Mouse (Mus musculus) testis, postnatal 14 days (tissue): ENCODE measurements around the gene Ramp2.
A peak's percentile ranks its signal among the peaks of the same experiment; 100 is the strongest.

Experiments
- DNase-seq: peaks from one replicate; pipeline ENCODE4 v3.0.0; 2021; ENCODE audit warnings: low spot score

Ramp2 gene

DNA sequence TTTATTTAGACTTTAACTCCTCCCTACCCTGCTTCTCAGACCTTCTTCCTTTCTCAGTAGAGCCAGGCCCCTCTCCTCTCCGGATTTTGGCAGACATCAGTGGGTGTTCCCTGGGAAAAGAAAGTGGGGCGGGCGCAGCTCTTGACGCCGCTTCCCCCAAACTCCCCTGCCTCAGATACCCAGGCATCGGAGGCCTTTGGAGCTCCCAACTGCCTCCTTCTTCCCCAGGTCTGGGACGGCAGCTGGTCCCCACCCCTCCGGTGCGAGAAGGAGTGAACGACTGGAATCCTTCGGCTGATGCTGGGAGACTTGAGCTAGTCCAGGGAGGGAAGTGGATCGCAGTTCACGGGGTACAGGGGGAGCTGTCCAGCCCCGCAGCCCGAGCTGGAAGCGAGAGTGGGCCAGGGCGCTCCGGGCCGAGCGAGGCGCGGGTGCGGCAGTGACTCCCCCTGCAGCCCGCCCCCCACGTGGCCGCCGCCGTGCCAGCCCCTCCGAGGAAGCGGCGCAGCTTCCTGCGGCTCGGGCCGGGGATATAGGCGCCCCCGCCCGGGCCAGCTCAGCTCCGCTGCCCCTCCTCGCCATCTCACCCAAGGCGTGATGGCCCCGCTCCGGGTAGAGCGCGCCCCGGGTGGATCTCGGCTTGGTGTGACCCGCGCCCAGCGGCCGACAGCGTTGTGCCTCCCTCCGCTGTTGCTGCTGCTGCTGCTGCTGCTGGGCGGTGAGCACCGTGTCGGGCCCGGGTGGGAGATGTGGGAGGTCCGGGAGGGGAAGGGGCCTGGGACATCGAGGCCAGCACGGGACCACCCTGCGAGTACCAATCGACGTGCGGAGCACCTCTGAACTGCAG is at the start of gene Ramp2:
Ramp2 (plus strand) TSS at position 174 of the 847 bp plus-strand sequence.
- DNase-seq = peak; percentile 56

DNA sequence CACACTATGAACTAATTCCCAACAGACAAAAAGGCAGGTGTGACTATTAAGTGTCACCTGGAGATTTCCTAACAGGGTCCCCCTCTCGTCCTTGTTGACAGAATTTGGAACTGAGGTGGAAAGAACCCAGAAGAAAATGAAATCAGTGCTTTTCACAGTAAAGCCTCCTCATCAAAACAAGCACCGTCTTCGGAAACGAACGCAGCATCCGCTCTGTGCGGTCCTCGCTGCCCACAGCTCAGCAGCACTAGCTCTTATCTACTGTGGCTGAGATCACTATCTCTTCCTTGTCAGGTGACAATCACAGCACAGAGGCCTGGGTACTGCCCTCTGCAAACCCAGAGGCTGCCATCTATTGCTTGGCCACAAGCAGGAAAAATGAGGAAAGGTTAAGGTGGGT is 49.7 kb upstream of the Ramp2 start:
- no peak for DNase-seq

DNA sequence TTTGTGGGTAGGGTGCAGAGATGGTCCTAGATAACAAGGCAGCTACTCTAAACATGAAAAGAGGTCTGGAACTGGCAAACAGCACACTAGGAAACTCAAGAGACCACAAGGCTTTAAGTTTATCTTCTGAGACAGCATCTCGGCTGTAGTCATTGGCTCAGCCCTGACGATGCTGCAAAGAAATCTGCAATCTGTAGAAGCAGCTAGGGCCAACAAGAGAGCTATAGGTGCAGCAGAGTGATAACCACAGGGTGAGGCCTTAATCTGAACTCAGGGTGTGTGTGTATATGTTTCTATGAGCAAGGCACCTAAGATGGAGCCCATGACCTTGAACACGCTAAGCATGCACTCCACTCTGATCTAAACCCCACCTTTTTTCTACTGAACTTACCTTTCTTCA is 46.3 kb upstream of the Ramp2 start:
- no peak for DNase-seq

DNA sequence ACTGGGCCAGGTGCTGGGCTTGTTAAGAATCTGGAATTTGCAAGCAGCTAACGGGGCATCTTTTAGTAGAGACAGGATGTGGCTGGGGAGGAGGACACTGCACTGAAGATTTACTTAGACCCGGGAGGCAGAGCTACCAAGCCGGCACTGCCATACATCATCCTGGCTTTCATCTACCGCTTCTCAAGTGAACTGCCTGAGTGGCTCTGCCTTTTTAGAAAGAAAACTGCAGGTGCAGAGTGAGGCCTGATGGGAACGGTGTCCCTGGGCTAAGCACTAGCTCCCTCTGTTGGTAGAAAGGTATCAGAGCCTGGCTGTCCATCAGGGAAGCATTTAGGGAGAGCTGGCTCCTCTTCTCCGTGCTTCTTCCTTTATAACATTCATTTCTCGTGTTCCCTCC is 44.8 kb upstream of the Ramp2 start:
- DNase-seq = no peak

GRCm38 (mm10) chr11:101211970-101212369 is 33.9 kb upstream of the Ramp2 start:
- no peak for DNase-seq

DNA sequence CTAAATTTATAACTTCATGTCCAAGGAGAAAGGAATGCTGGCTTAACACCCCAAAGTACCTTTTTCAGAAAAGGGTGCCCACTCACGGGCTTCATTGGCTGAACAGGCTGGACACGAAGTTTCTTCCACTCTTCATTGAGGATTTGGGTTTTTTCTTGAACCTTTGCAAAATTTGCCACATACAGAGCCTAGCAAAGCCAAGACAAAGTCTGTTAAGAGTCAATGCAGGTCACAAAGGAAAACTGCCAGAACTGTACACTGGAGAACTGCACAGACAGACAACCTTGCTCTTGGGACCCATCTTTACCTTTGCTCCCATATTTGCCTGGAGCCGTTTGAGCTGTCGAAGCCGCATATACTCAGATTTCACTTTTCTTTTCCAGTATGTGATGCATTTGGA is 28.9 kb upstream of the Ramp2 start:
- DNase-seq = no peak

DNA sequence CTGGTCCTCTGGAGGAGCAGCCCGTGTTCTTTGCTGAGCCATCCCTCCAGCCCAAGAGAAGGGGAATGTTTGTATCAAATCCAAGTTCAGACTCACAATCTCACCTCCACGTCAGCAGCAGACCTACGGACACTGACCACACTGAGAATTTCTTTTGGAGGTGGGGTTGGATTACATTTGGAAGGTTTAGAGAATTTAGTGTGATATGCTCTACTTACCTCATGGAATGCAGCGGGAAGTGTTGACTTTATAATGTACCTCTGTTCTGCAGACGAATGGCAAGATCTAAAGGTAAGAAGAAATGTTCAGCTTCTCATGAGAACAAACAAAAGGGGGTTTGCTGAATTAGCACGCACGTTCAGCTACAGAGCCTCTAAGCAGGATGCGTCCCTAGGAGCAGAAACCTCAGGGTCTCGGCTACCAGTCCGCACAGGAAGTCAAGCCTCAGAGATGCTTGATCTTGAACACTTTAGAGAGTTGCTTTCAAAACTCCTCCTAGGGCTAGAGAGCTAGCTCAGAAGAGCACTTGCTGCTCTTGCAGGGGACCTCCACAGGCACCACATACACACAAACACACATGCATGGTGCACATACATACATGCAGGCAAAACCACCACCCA is 27.3 kb upstream of the Ramp2 start:
- no peak for DNase-seq

DNA sequence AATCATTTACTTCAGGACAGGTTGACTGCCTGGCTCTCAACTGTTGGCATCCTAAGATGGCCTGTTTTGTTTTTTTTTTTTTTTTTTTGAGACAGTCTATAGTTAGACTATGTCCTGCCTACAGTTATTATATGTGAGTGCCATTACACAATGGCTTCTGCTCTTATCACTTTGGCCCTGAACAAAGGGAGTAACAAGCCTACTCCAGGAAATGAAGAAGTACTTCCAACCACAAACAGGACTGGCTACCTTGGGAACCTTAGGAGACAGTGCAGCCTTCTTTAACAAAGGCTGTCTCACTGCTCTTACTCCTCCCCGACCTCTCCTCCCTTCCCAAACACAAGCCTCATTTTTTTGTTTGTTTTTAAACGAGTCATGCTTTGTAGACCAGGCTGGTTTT is 25.0 kb upstream of the Ramp2 start:
- DNase-seq = no peak

GRCm38 (mm10) chr11:101221306-101221986 is 24.4 kb upstream of the Ramp2 start:
- DNase-seq = no peak

GRCm38 (mm10) chr11:101224337-101224736 is 21.5 kb upstream of the Ramp2 start:
- no peak for DNase-seq

GRCm38 (mm10) chr11:101225331-101226064 is 20.3 kb upstream of the Ramp2 start:
- DNase-seq = no peak

GRCm38 (mm10) chr11:101226065-101226701 is 19.6 kb upstream of the Ramp2 start, which contains the start of gene Ezh1:
Gene Ezh1, minus strand, starts transcription at chr11:101226463.
- peak; percentile 93 for DNase-seq

- peak; percentile 60 for DNase-seq
These were observed 16.4 kb upstream of the Ramp2 start for GRCm38 (mm10) chr11:101229361-101229900.

DNA sequence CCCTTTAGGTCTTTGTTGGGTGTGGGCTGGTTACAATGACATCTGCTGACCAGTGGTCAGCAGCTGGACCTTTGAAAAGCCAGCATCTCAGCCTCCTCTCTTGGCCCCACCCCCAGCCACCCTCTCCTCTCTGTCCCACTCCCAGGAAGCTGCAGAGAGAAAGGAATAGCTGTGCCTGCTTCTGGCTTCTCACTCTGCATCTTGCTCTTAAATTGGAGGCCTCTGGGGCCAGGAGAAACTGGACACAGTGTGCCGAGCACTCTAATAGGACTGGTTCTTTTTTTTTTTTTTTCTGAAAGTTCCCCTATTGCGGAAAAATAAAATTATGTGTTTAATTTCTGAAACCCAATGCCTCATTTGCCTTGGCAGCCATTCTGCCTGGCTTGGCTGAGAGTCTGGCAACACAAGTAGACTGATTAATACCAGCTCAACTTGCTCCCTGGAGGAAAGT is 15.7 kb upstream of the Ramp2 start:
- peak; percentile 68 for DNase-seq

DNA sequence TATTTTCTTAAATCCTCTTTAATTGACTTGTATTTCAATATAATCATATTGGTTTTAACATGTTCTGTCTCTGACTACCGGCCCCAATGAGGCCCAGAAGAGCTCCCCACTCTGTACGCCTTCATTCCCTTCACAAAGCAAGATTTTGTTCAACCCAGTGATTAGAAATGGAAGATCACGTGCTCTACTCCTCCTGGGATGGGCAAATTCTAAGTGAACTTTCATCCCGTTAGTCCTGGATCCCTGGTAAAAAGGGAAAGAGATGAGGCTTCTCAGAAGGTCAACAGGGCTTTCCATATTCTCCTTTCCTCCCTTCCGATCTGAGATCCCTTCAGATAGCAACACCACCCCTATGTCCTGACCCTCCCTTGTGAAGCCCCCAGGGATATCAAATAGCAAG is 15.3 kb upstream of the Ramp2 start:
- no peak for DNase-seq

DNA sequence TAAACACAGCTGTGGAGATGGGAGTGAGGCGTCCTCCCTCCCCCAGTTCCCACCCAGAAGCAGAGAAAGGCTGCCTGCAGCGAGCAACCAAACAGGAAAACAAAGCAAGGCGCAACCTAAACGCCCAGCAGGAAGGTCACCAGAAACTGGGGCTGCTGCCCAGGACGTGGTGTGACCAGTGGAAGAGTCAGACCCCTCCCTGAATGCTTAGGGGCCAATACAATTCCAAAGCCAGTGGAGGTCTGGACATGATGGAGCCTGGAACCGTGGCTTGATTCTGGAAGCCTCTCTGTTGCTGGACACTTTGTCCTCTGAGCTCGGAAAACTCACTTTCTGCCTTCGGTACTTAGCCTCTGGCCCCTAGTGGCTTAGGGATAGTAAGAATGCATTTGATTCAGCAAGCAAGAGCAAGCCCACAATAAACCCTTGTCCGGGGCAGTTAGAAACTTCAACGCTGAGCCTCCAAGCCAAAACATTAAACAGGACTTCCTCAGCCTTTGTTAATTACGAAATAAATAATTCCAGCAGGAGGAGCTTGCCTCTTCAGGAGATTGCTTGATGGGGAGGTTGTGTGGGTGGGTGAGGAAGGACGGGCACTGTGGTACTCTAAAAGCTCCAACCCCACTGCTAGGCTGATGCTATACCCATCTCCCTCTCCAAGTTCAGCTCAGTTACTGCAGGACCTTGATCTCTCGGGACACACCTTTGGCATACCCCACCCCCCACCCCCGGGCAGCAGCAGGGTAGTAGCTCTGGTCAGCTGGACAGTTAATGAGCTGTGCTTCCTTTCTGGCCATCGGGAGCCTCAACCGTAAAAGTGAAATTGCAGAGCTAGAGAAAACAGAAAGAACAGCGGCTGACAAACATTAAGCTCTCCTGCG is 14.6 kb upstream of the Ramp2 start:
- DNase-seq = peak; percentile 65

- DNase-seq = no peak
These were observed 13.6 kb upstream of the Ramp2 start for GRCm38 (mm10) chr11:101232010-101232839.

DNA sequence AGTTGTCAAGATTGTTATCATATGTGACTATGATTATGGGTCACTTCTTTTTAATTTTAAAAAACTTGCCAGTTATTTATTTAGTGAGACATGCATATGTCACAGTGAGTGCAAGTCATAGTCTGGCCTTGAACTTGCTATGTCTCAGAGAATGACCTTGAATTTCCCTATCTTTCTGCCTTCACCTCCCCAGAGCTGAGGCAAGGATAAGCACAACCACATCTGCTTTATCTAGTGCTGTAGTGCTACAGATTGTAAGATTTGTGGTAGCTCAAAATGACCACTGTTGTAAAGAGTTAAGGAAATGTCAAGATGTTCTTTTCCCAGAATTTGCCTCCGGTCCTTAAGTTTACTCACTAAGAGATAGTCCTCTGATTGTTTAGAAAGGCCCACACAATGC is 12.6 kb upstream of the Ramp2 start:
- DNase-seq = no peak

DNA sequence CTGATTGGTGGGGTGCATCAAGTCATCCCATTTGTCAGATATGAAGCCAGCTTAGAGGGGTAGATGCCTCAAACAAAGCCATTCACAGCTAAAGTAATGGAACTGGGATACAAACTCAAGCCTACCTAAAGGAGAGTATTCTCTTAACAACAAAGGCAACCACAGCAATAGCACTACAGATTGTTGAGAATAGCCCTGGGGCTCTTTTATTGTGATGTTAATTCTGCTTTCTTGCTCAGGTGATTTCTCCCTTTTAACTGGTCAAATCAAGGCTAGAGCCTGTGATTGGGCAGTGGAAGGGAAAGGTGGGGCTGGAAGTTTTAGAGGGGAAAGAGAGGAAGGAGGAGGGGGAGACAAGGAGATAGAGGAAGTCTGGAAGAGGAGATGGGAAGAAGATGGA is 11.7 kb upstream of the Ramp2 start:
- DNase-seq = no peak
